In the genomic region with DNA sequence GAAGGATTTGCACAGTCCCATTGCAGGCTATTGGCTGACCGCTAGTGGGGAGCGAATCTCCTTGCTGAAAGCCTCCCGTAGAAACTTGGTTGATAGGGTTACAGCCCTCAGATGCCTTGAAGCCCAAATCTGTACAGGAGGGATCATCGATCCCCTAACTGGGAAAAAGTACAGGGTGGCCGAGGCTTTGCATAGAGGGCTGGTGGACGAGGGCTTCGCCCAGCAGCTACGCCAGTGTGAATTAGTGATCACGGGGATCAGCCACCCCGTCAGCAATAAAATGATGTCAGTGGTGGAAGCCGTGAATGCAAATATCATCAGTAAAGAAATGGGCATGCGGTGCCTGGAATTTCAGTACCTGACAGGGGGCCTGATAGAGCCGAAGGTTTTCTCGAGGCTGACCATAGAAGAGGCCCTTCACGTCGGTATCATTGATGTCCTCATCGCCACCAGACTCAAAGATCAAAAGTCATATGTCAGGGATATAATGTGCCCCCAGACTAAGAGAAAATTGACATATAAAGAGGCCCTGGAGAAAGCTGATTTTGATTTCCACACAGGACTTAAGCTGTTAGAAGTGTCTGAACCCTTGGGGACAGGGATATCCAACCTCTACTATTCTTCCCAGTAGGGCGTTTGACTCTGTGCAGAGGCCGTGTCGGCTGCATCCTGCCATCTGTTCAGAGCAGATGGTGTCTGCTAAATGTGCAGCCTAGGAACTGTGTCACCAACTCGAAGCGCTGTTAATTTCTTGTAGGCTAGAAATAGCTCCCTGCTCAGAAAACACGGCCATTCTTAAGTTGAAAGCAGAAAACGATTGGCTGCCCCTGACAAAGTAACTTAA, we compare ENCODE assay signal across 10 mouse cellular contexts.
DNase-seq lines count a peak whose midpoint lies in the region; ATAC-seq lines count a peak whose summit lies in the region.
"Had no signal": no experiment of that assay in that cellular context is flagged by ENCODE, and none has a peak within 500 bp of the region (broad histone marks: within the 10 kb centered on the region; RNA-seq: fewer than 3 reads in every experiment).

No protein-coding gene starts in this region.

- WGBS in forebrain, embryonic 14.5 days = 80% methylated on average over 24 of the region's 24 CpGs
- 60% methylated on average over 24 of the region's 24 CpGs for WGBS in midbrain, embryonic 11.5 days
- WGBS in liver, embryonic 11.5 days = 86% methylated on average over 24 of the region's 24 CpGs

- no peaks in the 10 kb centered on the region for H3K9me3 ChIP-seq in forebrain, embryonic 14.5 days (replicated peaks; ENCODE audit: control insufficient read depth, low read length)
- no peaks in the 10 kb centered on the region for H3K9me3 ChIP-seq in midbrain, embryonic 11.5 days (ENCODE audit: control insufficient read depth, low read length)
- H3K9me3 ChIP-seq in liver, embryonic 11.5 days (ENCODE audit: control insufficient read depth, low read length) = no peaks in the 10 kb centered on the region

- H3K27ac ChIP-seq in forebrain, embryonic 14.5 days (ENCODE audit: low read depth, low read length) = 0 out of 2 replicates have a peak overlapping the region, but pooled peaks have one; percentile 36
- H3K27ac ChIP-seq in midbrain, embryonic 11.5 days (ENCODE audit: low read depth, low read length) = peak overlapping the region; percentile 76
- no peak overlapping the region for H3K27ac ChIP-seq in liver, embryonic 11.5 days (ENCODE audit: low read depth, low read length)

- H3K27me3 ChIP-seq in forebrain, embryonic 14.5 days (replicated peaks; ENCODE audit: control insufficient read depth, insufficient read depth, low read length) = no peaks in the 10 kb centered on the region
- H3K27me3 ChIP-seq in midbrain, embryonic 11.5 days (ENCODE audit: control insufficient read depth, insufficient read depth, low read length) = no peaks in the 10 kb centered on the region
- no peaks in the 10 kb centered on the region for H3K27me3 ChIP-seq in liver, embryonic 11.5 days (replicated peaks; ENCODE audit: control insufficient read depth, insufficient read depth, low read length)

- H3K36me3 ChIP-seq in forebrain, embryonic 14.5 days (ENCODE audit: control insufficient read depth, insufficient read depth, low read length) = peaks cover 47% of the 10 kb centered on the region
- H3K36me3 ChIP-seq in midbrain, embryonic 11.5 days (ENCODE audit: control insufficient read depth, insufficient read depth, low read length) = peaks cover 10% of the 10 kb centered on the region; the same call in 1 of the 2 replicates
- H3K36me3 ChIP-seq in liver, embryonic 11.5 days (ENCODE audit: control insufficient read depth, insufficient read depth, low read length) = 0 out of 2 replicates have a peak, but pooled peaks cover 3% of the 10 kb centered on the region

- no peak overlapping the region for H3K4me3 ChIP-seq in forebrain, embryonic 14.5 days (ENCODE audit: low read depth, low read length)
- H3K4me3 ChIP-seq in midbrain, embryonic 11.5 days (ENCODE audit: low read depth, low read length) = no peak overlapping the region
- no peak overlapping the region for H3K4me3 ChIP-seq in liver, embryonic 11.5 days (ENCODE audit: low read depth, low read length)

- DNase-seq in right cerebral cortex, adult 18-20 months = peak; percentile 75
- no peak for DNase-seq in right cerebral cortex, postnatal 4 days
- DNase-seq in forebrain, embryonic 14.5 days (ENCODE audit: low spot score) = peak; percentile 68
- peak; percentile 86 for DNase-seq in midbrain, embryonic 11.5 days (ENCODE audit: low spot score, missing footprints)
- peak; percentile 68 for DNase-seq in telencephalon, adult 2 months (ENCODE audit: low read depth, low spot score)
- no peak for DNase-seq in urinary bladder, postnatal 10 days (ENCODE audit: low spot score)
- no peak for DNase-seq in liver, embryonic 11.5 days (ENCODE audit: low spot score)
- no peak for DNase-seq in heart, adult 8-10 months (ENCODE audit: low spot score)
- DNase-seq: adrenal gland, postnatal 25 days had no signal

- peak; percentile 87 for ATAC-seq in forebrain, embryonic 14.5 days
- ATAC-seq in midbrain, embryonic 11.5 days (ENCODE audit: low FRiP score) = peak; percentile 90
- ATAC-seq in liver, embryonic 11.5 days (replicated peaks; ENCODE audit: low FRiP score) = no peak
- ATAC-seq: CD4-positive, CD25-positive, alpha-beta regulatory T cell, adult 4 months had no signal

- peaks cover 11% of the 10 kb centered on the region; the same call in 1 of the 2 replicates for H3K4me1 ChIP-seq in forebrain, embryonic 14.5 days (ENCODE audit: control insufficient read depth, insufficient read depth, low read length)
- peaks cover 18% of the 10 kb centered on the region for H3K4me1 ChIP-seq in midbrain, embryonic 11.5 days (ENCODE audit: control insufficient read depth, insufficient read depth, low read length)
- no peaks in the 10 kb centered on the region for H3K4me1 ChIP-seq in liver, embryonic 11.5 days (replicated peaks; ENCODE audit: control insufficient read depth, insufficient read depth, low read length)

- H3K4me2 ChIP-seq in forebrain, embryonic 14.5 days (ENCODE audit: low read length) = no peak overlapping the region
- H3K4me2 ChIP-seq in midbrain, embryonic 11.5 days = no peak overlapping the region
- no peak overlapping the region for H3K4me2 ChIP-seq in liver, embryonic 11.5 days

- H3K9ac ChIP-seq in forebrain, embryonic 14.5 days (ENCODE audit: low read length) = no peak overlapping the region
- no peak overlapping the region for H3K9ac ChIP-seq in midbrain, embryonic 11.5 days (ENCODE audit: low read length)
- H3K9ac ChIP-seq in liver, embryonic 11.5 days (ENCODE audit: low read depth, low read length) = no peak overlapping the region

Comparison
In these comparisons a context has a peak if more than half of its experiments do, and no peak if none do; other contexts are left out.
1. DNase-seq: peak in right cerebral cortex, adult 18-20 months (single experiment), forebrain, embryonic 14.5 days (single experiment), midbrain, embryonic 11.5 days (single experiment) and telencephalon, adult 2 months (single experiment); none in right cerebral cortex, postnatal 4 days (single experiment), urinary bladder, postnatal 10 days (single experiment), liver, embryonic 11.5 days (single experiment) and heart, adult 8-10 months (single experiment).